Mouse (Mus musculus) left cerebral cortex, adult 11 months (tissue): ENCODE measurements around the gene Znhit1.
A peak's percentile ranks its signal among the peaks of the same experiment; 100 is the strongest.
"Not testable (repeated sequence)": the region's sequence is repeated elsewhere in the genome, so short reads cannot be mapped to it uniquely, and the experiment has no call there.

ENCODE experiments used
- DNase-seq: peaks from one replicate; pipeline ENCODE4 v3.0.0; 2022; ENCODE audit warnings: low spot score

Znhit1 gene

GRCm38 (mm10) chr5:136953015-136953414 lies 34.8 kb downstream of the Znhit1 start, which contains the start of gene Fis1:
Gene Fis1, plus strand, starts transcription at chr5:136953275.
- DNase-seq = peak; percentile 90

- no peak for DNase-seq
These were observed 35.7 kb downstream of the Znhit1 start for GRCm38 (mm10) chr5:136952153-136952552.

DNA sequence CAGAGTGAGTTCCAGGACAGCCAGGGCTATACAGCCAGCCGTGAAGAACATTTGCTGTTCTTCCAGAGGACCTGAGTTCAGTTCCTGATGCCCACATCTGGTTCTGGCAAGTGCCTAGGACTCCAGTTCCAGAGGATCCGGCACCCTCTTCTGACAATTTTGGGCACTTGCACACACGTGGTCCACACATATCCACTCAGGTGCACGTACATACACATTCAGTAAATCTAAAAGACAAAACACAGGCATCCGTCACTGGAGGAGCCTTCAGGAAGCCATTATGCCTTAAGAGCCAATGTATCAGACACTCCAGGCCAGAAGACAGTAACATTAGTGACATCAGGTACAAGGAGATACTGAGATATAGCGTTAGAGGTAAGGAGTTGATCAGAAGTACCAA lies 37.3 kb downstream of the Znhit1 start:
- no peak for DNase-seq

- not testable (repeated sequence) for DNase-seq
These were observed 38.1 kb downstream of the Znhit1 start for GRCm38 (mm10) chr5:136949551-136950336.

DNA sequence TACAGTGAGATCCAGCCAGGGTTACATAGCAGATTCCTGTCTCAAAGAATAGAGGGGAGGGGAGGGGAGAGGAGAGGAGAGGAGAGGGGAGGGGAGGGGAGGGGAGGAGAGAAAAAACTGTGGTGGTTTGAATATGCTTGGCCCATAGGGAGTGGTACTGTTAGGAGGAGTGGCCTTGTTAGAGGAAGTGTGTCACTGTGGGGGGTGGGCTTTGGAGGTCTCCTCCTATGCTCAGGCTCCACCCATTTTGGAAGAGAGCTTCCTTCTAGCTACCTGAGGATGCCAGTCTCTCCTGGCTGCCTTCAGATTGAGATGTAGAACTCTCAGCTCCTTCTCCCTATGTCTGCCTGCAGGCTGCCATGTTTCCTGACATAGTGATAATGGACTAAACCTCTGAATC lies 39.9 kb downstream of the Znhit1 start:
- DNase-seq = no peak

DNA sequence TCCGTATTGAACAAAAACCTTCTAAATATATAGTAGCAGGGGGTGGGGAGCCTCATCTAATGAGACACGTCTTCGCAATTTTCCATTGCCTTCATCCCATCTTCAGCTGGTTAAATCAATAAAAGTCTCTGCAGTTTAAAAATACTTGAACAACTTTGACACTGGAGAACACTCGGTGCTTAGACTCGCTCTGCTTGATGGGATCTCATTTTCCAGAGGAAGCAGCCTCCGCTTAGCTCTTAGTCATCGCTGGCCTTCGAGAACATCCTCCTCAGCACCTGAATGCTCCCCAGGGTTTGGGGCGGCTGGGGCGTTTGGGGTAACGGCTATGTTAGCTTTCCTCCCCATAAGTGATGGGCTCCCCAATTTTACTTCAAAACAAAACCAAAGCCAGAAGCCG lies 42.7 kb downstream of the Znhit1 start:
- no peak for DNase-seq

DNA sequence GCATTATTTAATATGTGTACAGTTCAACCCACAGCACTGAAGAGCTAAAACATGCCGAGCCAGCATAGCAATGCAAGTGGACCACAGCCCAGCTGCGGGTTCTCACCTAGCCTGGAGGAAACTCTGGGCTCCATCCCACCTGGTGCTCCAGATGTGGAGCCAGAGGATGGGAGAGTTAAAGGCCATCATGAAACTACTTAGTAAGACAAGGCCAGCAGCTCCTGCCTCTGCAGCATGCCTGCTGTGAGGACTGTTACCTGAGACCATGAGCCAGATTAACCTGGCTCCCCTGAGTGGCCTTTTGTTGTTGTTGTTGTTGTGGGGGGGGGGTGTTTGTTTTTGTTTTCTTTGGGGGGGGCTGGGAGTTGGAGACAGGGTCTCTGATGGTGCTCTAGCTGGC lies 44.4 kb downstream of the Znhit1 start:
- no peak for DNase-seq

GRCm38 (mm10) chr5:136942781-136943180 lies 45.0 kb downstream of the Znhit1 start:
- no peak for DNase-seq

DNA sequence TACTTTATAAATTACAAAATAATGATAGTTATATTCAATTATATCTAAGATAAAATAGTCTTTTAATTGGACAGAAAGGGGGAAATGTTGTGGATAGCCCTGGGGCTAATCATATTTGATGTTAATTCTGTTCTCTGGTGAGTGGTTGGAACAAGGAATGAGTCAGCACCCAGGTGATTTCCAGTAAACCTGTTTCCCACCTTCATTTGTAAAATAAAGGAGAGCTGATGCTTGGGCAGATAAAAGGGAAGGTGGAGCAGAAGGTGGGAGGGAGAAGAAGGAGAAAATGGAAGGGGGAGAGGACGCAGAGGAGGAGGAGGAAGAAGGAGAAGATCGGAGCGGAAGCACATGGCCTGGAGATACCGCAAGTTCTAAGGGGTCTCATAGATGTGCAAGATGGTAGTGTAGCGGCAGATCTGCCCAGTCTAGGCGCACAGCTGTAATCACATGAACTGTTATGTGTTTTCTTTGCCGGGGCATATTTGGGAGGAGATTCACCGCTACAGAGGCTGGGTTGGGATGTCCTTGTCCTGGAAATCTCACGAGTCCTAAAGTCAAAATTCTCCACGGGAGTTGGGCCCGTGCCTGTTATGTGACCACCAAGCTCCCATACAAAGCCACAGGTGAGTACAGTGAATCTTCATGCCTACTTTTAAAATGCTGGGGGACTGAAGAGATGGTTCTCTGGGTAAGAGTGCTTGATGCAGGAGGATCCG lies 46.8 kb downstream of the Znhit1 start:
- no peak for DNase-seq

- not testable (repeated sequence) for DNase-seq
These were observed 47.8 kb downstream of the Znhit1 start for GRCm38 (mm10) chr5:136940029-136940428.

DNA sequence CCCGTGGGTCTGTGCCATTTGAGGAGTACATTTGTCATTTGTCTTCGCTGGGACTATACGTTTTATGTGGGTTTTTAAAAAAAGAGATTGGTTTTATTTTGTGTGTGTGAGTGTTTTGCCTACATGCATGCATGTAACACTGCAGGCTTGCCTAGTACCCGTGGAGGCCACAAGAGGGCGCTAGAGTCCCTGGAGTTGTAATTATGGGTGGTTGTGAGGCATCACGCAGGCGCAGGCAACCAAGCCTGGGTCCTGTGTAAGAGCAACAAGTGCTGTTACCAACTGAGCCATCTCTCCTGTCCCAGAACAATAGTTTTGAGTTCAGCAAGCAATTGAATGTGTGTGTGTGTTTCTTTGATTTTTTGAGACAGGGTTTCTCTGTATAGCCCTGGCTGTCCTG lies 48.5 kb downstream of the Znhit1 start:
- DNase-seq = no peak

DNA sequence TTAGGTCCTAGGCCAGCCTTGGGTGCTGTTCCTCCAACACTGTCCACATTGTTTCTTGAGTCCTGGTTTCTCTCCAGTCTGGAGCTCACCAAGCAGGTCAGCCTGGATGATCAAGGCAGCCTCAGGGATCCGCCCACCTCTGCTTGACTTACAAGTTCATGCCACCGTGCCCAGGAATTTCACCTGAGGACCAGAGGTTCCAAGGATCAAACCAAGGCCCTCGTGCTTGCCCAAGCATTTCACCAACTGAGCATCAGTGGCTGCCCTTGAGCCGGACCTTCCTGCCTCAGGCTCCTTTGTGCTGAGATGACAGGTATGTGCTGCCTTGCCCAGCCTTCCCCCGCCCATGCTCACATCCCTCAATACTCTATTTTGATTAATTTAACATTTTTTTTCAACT lies 50.2 kb downstream of the Znhit1 start:
- DNase-seq = no peak

GRCm38 (mm10) chr5:136936750-136937149 lies 51.1 kb downstream of the Znhit1 start:
- no peak for DNase-seq

DNA sequence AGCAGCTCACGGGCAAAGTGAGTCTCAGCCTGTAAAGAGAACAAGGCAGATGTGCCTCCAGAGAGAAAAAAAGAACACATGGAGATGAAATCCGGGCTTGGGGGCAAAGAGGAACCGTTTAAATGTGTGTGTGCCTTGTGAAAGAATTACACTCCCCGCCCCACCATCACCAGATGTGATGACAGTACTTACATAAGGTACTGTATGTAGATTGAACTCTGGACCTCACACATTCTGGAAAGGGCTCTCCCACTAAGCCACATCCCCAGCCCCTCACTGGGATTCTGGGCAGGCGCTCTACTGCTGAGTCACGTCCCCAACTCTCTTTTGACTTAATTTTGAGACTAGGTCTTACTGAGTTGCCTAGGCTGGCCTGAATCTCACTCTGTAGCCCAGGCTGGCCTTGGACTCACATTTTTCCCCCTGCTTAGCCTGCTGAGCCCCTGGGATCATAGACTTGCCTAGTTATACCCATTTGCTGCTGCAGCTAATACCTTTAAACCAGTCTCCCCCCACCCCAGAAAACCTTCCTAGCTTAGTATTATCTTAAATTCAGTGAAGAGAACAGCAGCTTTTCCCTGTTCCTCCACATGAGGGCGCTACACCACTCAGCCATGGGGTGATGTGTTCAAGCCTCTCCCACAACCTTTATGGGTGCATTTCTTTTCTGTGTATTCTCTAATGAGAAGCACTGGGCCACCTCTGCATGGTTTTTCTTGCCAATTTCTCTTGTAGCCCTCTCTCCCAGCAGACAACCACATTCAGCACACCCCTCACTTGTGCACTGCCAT lies 51.7 kb downstream of the Znhit1 start:
- DNase-seq = no peak

GRCm38 (mm10) chr5:136933930-136934329 lies 53.9 kb downstream of the Znhit1 start:
- no peak for DNase-seq

GRCm38 (mm10) chr5:136932956-136933355 lies 54.9 kb downstream of the Znhit1 start:
- DNase-seq = no peak
